ENCODE assay signal across 8 mouse cellular contexts in genomic region chr17:82957409-82957808, GRCm38 (mm10).
DNase-seq lines count a peak whose midpoint lies in the region; ATAC-seq and TF ChIP-seq lines count a peak whose summit lies in the region.

No protein-coding gene starts in this region.

- in situ Hi-C loops in Patski (cut with MboI; ENCODE audit: low pct_unique_long_range_greater_than_20kb) = loop anchor here (25.0 kb wide), 1 partner anchor 1295 kb away; no protein-coding TSS in a partner anchor

- DNase-seq in intestine, embryonic 14.5 days (ENCODE audit: low spot score) = peak; percentile 47
- DNase-seq in A20 (ENCODE audit: low read depth, low spot score) = peak; percentile 52
- DNase-seq in Patski (ENCODE audit: low read depth, low spot score) = no peak
- peak; percentile 89 for DNase-seq in forebrain, embryonic 14.5 days (ENCODE audit: low spot score)
- DNase-seq in frontal cortex, postnatal 14 days (ENCODE audit: low spot score in 2 of 2) = no peak

- POLR2A ChIA-PET in Patski (lab: Charles Lee) = no interaction called here

- no peak overlapping the region for H3K4me2 ChIP-seq in intestine, embryonic 14.5 days (ENCODE audit: low read length)
- H3K4me2 ChIP-seq in intestine, embryonic 16.5 days (ENCODE audit: low read depth, low read length) = no peak overlapping the region
- H3K4me2 ChIP-seq in forebrain, embryonic 14.5 days (ENCODE audit: low read length) = no peak overlapping the region

- no peaks in the 10 kb centered on the region for H3K4me1 ChIP-seq in intestine, embryonic 14.5 days (replicated peaks; ENCODE audit: control insufficient read depth, insufficient read depth, low read length)
- no peaks in the 10 kb centered on the region for H3K4me1 ChIP-seq in intestine, embryonic 16.5 days (ENCODE audit: control insufficient read depth, insufficient read depth, low read length)
- H3K4me1 ChIP-seq in forebrain, embryonic 14.5 days (ENCODE audit: control insufficient read depth, insufficient read depth, low read length) = no peaks in the 10 kb centered on the region

- H3K27ac ChIP-seq in intestine, embryonic 14.5 days (ENCODE audit: low read depth) = no peak overlapping the region
- no peak overlapping the region for H3K27ac ChIP-seq in intestine, embryonic 16.5 days (ENCODE audit: low read length)
- H3K27ac ChIP-seq in forebrain, embryonic 14.5 days (ENCODE audit: low read depth, low read length) = no peak overlapping the region

- ATAC-seq in intestine, embryonic 14.5 days (replicated peaks; ENCODE audit: low FRiP score, low TSS enrichment, low read depth) = no peak
- ATAC-seq in intestine, embryonic 16.5 days = no peak
- peak; percentile 65 for ATAC-seq in Patski
- peak; percentile 75 for ATAC-seq in forebrain, embryonic 14.5 days
- ATAC-seq in megakaryocyte-erythroid progenitor cell, adult 5-6 weeks (replicated peaks; ENCODE audit: low FRiP score, low TSS enrichment, poor library complexity, severe bottlenecking) = peak; percentile 70; the same call in 1 of the 2 replicates
- ATAC-seq in inflammation-experienced regulatory T-cells, adult 6 months = no peak

- no peaks in the 10 kb centered on the region for H3K36me3 ChIP-seq in intestine, embryonic 14.5 days (ENCODE audit: control insufficient read depth, insufficient read depth, low read length)
- no peaks in the 10 kb centered on the region for H3K36me3 ChIP-seq in intestine, embryonic 16.5 days (ENCODE audit: control insufficient read depth, insufficient read depth, low read length)
- H3K36me3 ChIP-seq in forebrain, embryonic 14.5 days (ENCODE audit: control insufficient read depth, insufficient read depth, low read length) = no peaks in the 10 kb centered on the region

- no peak overlapping the region for H3K4me3 ChIP-seq in intestine, embryonic 14.5 days (ENCODE audit: low read depth, low read length)
- H3K4me3 ChIP-seq in intestine, embryonic 16.5 days (ENCODE audit: low read length) = no peak overlapping the region
- no peak overlapping the region for H3K4me3 ChIP-seq in forebrain, embryonic 14.5 days (ENCODE audit: low read depth, low read length)

- no peaks in the 10 kb centered on the region for H3K9me3 ChIP-seq in intestine, embryonic 14.5 days (ENCODE audit: control insufficient read depth, low read length)
- H3K9me3 ChIP-seq in intestine, embryonic 16.5 days (ENCODE audit: control insufficient read depth, low read length) = no peaks in the 10 kb centered on the region
- H3K9me3 ChIP-seq in forebrain, embryonic 14.5 days (replicated peaks; ENCODE audit: control insufficient read depth, low read length) = no peaks in the 10 kb centered on the region

- CTCF ChIA-PET in Patski (lab: Charles Lee) = no interaction called here

- WGBS in intestine, embryonic 14.5 days = 44% methylated on average over 4 of the region's 4 CpGs
- WGBS in intestine, embryonic 16.5 days = 33% methylated on average over 4 of the region's 4 CpGs
- 46% methylated on average over 4 of the region's 4 CpGs for WGBS in forebrain, embryonic 14.5 days

- H3K9ac ChIP-seq in intestine, embryonic 14.5 days (ENCODE audit: low read length) = no peak overlapping the region
- no peak overlapping the region for H3K9ac ChIP-seq in intestine, embryonic 16.5 days (ENCODE audit: low read depth, low read length)
- no peak overlapping the region for H3K9ac ChIP-seq in forebrain, embryonic 14.5 days (ENCODE audit: low read length)

- no peaks in the 10 kb centered on the region for H3K27me3 ChIP-seq in intestine, embryonic 14.5 days (replicated peaks; ENCODE audit: control insufficient read depth, insufficient read depth, low read length)
- H3K27me3 ChIP-seq in intestine, embryonic 16.5 days (replicated peaks; ENCODE audit: control insufficient read depth, insufficient read depth, low read length) = no peaks in the 10 kb centered on the region
- no peaks in the 10 kb centered on the region for H3K27me3 ChIP-seq in Patski
- H3K27me3 ChIP-seq in forebrain, embryonic 14.5 days (replicated peaks; ENCODE audit: control insufficient read depth, insufficient read depth, low read length) = no peaks in the 10 kb centered on the region

- TF ChIP-seq CTCF in Patski (IDR thresholded peaks at IDR 0.05) = no peak

Comparison
In these comparisons a context has a peak if more than half of its experiments do, and no peak if none do; other contexts are left out.
1. ATAC-seq: peak in Patski (single experiment), forebrain, embryonic 14.5 days (single experiment) and megakaryocyte-erythroid progenitor cell, adult 5-6 weeks (single experiment); none in intestine, embryonic 14.5 days (single experiment), intestine, embryonic 16.5 days (single experiment) and inflammation-experienced regulatory T-cells, adult 6 months (single experiment).
2. DNase-seq: peak in intestine, embryonic 14.5 days (single experiment), A20 (single experiment) and forebrain, embryonic 14.5 days (single experiment); none in Patski (single experiment) and frontal cortex, postnatal 14 days (0 of 2).